Mouse (Mus musculus) induced T-regulatory cell, adult 2 months (primary cell): ENCODE measurements around the gene Cflar.
"Not testable (repeated sequence)": the region's sequence is repeated elsewhere in the genome, so short reads cannot be mapped to it uniquely, and the experiment has no call there.

Experiments
- DNase-seq: peaks from one replicate; pipeline ENCODE4 v3.0.0-alpha.2; 2012; ENCODE audit warnings: low read depth

Cflar gene

DNA sequence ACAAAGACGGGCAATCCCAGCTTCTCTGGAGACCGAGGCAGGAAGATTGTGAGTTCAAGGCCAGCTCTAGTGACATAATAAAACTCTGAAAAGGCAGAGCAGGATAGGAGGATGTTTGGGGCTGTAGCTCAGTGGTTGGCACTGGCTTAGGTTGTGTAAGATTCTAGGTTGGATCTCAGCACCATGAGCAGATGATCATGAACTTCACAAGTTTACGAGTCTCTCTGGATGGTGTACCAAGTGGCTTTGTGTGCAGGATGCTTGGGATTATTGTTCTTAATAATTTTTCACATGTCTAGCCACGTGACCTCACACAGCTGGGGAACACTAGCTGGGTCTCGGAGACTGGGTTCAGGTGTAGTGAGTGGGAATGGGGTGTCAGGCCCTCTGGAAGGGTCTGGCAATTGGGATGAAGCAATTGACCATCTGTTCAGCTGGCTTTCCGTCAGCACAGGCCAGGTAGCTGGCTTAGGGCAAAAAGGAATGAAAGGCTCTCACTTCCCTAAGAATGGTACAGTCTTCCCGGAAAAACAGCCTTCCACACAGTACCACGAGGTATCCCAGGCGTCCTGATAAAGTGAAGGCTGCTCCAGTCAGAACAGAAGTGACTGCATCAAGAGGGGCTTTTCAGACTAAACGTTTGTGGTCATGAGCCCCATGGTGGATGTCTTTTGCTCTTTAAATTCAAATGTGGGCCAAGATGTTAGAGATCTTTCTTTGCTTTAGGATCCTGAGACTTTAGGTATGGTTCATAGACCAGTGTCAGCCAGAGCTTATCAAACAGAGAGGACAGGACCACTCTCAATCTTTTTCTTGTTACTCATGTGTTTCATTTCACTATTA, 16.7 kb downstream of the Cflar start:
- DNase-seq: peak; percentile 59

DNA sequence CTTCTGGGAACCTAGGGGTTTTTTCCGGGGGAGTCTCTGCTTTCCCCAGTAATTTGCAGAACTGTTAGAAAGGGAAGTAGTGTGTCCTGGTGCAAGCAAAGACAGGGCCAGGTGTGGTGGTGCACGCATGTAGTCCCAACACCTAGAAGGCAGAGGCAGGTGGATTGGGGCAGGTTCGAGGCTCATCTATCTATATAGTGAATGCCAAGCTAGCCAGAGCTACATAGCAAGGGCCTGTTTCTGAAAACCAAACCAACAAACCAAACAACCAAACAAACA, 17.2 kb downstream of the Cflar start:
- DNase-seq: no peak

DNA sequence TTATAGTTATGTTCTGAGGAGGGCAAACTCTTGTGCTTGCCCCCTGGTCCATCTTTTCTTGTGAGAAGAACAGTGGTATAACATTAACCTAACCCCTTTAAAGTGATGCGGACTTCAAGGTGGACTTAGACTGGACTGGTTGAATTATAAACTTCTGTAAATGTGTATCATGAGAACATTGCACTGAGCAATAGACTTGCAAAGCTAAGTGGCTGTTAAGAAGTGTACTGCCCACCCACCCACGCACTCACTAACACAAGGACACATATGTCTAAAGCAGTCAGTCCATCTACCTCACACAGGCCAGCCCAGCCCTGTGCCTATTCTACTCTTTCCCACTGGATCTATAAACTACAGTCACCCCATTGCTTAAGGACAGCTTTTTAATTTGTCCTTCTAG, 22.3 kb downstream of the Cflar start:
- DNase-seq: no peak

DNA sequence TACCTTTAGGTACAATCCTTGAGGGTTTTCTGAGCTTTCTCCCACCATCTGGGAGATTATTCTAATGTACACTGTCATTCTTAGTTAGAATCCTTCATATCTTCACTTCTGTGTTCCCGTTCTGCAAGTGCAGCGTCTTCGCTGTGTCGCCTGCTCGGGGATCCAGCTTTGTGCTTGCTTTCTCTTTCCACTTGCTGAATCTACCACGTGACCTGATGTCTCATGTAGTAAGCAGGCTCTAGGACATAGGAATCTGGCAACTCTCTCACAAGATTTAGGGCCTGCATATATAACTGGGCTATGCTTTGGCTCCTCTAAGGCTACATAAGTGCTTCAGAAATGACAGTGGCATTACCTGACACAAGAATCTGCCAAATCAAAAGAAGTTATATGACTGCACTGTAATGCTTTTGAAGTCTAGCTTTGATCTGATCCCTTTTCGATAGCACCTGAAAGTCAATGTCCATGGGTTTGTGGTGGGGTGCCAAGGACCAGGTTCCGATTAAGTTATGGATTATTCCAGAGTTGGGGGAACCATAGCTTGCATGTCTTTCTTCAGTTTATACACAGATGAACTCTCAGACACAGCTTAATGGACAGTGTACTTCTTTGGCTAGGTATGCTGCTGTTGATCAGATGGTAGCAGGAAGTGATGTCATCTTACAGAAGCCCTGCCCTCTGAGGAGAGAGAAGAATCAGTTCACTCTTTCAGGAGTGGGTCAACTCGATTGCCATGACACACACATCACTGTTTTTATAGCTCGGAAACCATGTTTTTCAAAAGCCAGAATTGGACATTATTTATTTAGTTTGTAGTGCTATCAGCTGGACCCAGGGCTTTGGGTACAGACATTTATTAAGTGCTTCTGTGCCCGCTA, 23.0 kb downstream of the Cflar start:
- peak; percentile 64 for DNase-seq

DNA sequence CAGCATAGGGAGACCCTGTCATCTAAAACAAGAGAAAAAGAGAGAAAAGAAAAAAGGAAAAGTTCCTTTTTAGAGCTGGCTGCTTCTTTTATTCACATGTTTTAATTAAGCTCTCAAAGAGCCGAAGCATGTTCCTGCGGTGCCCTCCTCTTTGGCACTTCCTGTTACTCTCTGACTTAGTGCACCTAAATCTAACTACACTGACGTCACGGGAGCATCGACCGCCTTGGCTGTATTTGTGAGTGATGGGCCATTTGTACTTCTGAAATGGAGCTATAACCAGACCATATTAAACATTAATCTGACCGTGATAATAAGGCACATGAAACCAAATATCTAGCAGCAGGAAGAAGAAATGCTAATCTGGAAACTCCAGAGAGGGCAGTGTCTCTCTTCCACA, 24.7 kb downstream of the Cflar start:
- peak; percentile 48 for DNase-seq

DNA sequence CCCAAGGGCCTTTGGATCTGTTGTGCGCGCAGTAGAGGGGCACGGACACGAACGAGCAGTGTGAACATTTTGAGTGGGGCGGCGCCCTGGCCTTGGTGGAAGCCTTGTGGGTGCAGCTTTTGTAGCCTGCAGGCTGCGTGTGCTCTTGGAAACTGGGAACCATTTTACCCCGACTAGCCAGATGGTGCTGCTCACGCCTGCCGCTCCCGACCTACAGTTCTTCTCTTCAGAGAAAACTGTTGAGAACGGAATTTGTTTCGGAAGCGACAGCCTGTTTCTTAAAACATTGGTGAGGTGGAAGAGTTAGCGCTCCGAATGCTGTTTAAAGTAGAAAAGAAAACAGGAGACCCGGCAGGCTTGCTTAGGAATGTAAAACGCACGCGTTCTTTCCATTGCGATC, 25.7 kb downstream of the Cflar start:
- DNase-seq: no peak

DNA sequence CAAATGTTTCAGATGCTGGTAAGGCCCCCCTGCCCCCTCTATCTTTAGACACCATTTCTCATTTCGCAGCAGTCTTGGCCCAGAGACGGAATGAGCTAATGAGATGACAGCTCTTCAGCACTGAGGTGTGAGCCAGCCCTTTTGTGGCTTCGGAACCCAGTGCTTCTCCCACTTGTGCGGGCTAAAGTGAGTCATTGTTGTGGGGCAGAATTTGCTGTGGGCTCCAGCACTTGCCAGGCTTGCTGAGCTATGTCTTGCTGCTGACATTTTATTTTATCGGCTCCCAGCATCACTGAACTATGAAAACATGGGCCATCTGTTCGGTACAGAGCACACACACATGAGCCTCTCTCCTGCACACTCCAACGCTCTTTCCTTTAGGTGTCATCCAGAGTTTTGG, 28.2 kb downstream of the Cflar start:
- no peak for DNase-seq

DNA sequence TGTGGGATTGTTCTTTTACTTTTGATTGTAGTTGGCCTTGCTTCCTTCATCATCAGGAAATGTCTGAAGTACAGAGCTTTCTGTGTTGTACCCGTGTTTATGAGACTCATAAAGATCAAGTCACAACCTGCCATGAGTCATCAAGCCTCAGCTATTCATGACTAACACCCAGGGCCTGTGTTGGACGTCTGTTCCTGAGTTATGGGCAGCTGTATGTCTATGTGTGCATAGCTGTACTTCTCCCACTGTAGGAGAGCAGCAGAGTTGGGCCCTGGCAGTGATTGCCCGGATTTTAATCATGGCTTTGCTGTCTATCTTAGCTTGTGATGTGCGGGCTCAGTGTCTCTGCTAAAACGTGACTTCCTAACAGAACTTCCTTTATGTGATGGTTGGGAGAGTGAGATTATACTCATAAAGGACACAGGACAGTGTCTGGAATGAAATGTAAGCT, 31.3 kb downstream of the Cflar start:
- peak; percentile 64 for DNase-seq

DNA sequence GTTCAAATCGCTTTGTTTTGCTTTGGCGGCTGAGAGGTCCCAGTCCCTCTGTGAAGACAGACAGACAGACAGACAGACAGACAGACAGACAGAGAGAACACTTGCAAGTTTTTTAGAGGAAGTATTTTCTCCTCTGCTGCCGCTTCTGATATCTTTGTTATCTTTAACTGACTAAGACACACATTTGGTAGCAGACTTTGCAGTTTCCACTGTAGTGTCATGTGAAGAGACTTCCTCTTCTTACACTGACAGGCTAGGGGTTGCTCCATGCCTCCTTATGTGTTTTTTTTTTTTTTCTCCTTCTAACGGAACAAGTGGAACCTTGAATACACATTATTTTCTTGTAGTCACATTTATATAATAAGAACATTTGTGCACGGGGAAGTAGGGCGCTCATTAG, 31.9 kb downstream of the Cflar start:
- no peak for DNase-seq

DNA sequence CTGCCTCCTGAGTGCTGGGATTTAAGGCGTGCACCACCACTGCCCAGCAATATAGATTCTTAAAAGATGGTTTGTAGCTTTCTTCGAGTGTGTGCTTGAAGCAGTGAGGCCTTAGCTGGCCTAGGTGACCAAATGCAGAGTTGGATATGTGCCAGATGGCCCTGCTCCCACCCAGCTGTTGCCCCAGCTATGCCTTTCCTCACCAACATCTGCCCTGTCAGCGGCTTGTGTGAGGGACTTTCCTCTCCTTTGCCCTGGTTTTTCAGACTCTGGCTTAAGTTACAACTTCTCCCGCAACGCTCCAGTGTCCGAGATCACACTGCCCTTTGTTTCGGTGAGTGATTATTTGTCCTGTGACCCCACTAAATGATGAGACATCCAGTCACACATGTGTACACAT, 33.3 kb downstream of the Cflar start:
- DNase-seq: no peak

DNA sequence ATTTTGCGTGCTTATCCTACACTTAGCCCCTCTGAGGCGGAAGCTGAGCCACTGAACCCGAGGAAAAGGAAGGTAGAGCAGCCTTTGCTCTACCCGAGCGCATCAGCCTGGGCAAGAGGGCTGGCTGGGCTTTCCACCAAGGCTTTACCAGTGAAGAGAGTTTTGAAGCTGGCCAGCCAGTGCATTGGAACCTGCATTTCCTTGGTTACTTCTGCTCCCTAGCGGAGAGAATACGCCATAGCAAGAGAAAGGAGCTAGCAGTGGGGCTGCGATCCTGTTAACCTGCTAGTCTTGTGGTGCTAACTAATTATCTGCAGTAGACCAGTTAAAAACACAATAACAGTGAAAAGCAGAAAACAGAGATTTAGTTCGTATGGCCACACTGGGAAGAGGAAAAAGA, 35.6 kb downstream of the Cflar start:
- DNase-seq: peak; percentile 74

DNA sequence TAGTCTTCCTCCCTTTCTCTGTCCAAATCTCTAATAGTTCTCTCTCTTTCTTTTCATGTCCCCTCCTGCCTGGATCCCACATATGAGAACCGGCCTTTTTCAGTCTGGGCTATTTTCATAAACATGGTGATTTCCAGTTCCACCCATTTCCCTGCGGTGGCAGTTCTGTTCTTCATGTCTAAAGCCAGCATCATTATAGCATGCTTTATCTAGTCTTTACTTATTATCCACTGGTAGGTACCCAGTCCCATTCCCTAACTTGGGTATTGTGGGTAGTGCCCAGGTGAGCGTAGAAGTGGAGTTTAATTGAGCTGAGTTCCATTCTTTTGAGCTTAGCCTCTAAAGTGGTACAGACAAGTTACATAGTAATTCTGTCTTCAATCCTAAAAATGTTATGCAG, 48.1 kb downstream of the Cflar start:
- DNase-seq: no peak

DNA sequence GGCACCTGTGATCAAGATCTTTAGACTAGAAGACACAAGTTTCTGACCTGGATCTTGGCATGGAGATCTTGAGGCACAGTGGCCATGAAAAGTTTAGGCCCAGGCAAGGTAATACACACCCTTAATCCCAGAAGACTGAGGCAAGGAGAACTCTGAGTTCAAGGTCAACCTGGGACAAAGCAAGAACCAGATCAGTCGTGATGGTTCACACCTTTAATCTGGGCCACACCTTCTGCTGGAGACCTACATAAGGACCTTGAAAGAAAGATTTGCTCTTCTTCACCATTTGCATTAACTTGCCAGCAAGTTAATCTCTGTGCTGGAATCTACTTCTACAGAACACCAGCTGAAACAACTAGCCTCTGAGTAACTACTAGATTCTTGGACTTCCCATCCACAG, 49.3 kb downstream of the Cflar start:
- DNase-seq: no peak

DNA sequence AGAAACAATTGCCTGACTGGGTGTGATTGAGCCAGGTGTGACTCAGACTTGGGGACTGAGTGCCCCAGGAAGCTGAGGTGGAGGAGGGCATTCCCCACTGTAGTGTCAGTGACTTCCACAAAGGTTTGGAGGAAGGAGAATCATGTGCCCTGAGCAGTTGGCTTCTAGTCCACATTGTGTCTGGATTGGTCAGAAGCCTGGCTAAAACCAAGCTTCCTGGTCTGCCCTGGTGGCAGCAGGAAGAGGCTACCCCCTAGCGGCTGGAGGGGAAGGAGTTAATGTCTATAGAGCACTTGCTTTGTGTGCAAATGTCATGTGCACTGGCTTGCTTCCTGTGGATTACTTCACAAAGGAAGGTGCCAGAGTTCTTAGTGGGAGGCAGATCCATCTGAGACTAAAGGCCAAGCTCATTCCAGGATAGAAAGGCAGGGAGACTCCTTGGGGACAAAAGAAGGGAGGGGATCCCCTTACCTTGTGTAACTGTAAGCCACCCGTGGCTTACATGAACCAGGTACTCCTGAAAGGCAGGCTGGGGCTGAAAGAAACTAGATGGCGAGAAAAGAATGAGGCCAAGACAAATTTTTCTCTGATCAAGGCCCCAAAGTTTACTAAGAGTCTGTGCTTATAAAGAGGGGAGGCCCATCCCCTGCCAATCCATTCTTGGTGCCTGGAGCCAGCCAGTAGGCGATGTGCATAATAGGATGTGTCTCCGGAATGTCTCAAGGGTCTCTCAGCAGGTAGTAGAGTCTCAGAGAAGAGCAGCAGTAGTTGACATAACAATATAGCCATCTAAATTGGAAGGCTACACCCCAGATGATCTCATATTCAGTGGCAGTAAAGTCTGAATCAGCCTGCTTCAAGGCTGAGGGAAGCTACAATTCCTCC, 50.3 kb downstream of the Cflar start:
- peak; percentile 66 for DNase-seq

DNA sequence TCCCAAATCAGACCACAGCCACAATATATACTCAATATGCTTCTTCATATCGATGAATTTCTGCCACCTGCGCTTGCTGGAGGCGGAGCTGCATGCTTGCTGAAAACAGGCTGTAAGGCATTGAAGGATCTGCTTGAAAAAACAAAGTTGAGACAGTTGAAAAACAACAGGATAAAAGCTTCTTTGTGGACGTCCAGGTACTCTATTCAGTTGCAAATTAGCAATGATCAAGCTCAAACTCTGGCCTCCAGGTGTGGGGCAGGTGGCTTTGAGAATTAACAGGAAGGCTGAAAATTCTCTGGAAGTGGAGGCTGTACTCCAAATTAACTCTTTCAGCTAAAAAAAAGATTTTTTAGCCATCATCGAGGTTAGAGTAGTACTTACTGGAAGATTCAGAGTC, 51.3 kb downstream of the Cflar start:
- DNase-seq: no peak

DNA sequence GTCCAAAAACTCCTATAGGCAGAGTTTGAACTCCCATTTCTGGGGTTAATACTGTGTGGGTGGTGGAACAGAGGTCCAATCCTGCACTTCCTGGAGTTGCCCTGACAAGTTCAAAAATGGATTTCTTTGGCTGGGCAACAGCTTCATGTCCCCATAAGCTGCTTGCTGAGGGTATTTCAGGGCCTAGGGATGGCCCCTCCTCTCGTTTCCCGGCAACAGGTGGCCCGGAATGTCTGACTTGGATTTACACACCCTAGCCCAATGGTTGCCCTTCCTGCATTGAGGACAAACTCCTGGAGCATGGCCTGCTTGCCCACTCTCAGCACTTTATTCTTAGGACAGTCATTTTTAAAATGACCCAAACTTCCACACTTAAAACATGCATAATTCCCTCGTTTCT, 55.1 kb downstream of the Cflar start:
- DNase-seq: not testable (repeated sequence)

DNA sequence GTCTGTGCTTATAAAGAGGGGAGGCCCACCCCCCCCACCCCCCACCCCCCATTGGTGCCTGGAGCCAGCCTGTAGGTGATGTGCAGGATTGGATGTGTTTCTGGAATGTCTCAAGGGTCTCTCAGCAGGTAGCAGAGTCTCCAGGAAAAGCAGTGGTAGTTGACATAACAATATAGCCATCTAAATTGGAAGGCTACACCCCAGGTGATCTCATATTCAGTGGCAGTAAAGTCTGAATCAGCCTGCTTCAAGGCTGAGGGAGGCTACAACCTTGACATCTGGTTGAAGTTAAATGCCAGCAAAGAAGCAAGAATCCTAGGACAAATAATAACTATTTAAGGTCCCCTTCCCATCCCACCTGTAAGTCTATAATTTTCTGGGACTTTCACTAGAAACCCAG, 57.8 kb downstream of the Cflar start:
- no peak for DNase-seq

DNA sequence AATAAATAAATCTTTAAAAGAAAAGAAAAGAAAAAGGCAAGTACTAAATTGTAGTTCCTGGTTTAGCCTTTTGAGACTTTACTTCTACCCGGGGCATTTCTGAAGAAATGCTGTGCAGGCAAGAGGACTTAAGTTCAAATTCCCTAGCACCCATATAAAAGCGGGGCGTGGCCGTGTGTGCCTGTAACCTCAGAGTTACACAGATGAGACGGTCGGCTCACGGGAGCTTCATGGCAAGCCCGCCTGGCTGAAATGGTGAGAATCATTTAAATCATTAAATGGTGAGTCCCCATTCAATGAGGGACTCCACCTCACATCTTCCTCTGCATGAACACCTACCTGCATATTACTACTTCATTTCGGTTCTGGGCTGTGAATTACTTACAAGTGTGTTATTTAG, 58.4 kb downstream of the Cflar start:
- no peak for DNase-seq

DNA sequence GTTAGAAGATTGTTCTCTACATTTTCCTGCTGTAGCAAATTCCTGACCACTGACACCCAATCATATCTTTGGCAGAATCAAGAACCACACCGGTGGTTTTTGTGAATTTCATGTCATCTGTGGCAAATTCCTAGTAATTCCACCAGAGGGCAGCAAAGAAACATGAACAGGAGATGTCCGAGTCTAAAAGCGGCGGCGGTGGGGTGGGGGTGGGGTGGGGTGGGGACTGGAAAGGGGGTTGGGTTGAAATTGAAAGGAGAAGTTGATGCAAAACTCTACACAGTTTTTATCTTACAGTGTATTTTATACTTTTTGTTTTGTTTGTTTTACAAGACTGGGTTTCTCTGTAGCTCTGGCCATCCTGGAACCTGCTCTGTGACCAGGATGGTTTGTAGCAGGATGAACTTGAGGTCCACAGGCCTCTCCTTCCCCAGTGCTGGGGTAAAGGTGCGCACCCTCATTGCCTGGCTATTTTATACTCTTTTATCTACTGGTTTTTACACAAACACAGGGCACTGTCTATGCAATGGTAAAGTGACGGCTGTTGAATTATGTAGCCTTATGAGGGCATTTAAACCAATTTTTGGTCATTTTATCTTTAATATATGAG, 58.9 kb downstream of the Cflar start:
- peak; percentile 86 for DNase-seq

DNA sequence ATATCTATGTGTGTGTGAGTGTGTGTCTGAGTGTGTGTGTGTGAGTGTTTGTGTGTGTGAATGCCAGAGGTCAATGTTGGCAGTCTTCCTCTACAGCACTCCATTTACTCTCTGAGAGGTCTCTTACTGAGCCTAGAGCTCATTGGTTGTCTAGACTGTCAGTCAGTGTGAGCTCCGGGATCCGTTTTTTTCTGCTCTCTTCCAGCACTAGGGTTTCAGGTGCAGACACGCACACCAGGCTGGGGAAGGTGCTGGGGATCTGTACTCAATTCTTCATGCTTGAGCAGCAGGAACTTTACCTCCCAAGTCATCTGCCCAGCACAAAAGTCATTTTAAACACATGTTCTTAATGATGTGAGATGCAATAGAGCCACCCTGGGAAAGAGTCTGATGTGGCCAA, 60.8 kb downstream of the Cflar start:
- DNase-seq: no peak

DNA sequence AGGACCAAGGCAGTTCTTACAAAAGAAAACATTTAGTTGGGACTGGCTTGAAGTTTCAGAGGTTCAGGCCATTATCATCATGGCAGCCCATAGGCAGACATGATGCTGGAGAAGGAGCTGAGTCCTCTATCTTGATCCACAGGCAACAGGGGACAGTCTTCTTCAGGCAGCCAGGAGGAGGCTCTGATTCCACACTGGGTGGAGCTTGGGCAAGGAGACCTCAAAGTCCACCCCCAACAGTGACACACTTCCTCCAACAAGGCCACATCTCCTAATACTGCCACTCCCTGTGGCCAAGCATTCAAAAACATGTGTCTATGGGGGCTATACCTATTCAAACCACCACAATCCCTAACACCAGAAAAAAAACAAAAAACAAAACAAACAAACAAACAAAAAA, 62.0 kb downstream of the Cflar start:
- peak; percentile 29 for DNase-seq

DNA sequence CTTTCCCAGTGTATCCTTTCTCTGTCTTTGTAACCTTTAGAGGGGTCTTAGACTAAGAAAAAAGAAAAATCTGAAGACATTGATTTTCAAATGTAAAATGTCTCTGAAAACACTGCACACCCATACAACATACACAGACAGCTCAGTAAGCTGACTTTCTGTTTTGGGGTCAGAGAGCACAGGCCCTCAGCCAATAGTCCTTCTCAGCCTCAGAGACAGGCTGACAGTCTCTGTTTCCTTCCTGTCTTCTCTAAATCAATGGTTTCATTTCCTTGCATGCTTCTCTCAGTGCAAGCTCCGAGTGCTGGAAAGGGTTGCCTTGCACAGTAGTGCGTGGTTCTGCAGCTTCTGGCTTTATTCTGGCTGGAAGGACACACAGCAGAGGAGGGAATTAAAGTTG, 62.6 kb downstream of the Cflar start:
- peak; percentile 69 for DNase-seq
